Mouse (Mus musculus): ENCODE data around the gene Acad10.
A peak's percentile ranks its signal among the peaks of the same experiment; 100 is the strongest.
"Not testable (repeated sequence)": the region's sequence is repeated elsewhere in the genome, so short reads cannot be mapped to it uniquely, and the experiment has no call there.

The Acad10 gene

GRCm38 (mm10) chr5:121657656-121658055 lies 2.7 kb downstream of the Acad10 start:
- DNase-seq (ENCODE audit: low spot score in 2 of 2): not testable (repeated sequence)

GRCm38 (mm10) chr5:121656866-121657265 lies 3.4 kb downstream of the Acad10 start:
- not testable (repeated sequence) for DNase-seq (ENCODE audit: low spot score in 2 of 2)

- no peak for DNase-seq (ENCODE audit: low spot score in 2 of 2)
Observed at GRCm38 (mm10) chr5:121654526-121654925, 5.8 kb downstream of the Acad10 start.

- DNase-seq (ENCODE audit: low spot score in 2 of 2): no peak
Observed at GRCm38 (mm10) chr5:121649134-121649533, 11.2 kb downstream of the Acad10 start.

GRCm38 (mm10) chr5:121639601-121640000 lies 20.7 kb downstream of the Acad10 start:
- no peak for DNase-seq (ENCODE audit: low spot score in 2 of 2)

GRCm38 (mm10) chr5:121637296-121637695 lies 23.0 kb downstream of the Acad10 start:
- DNase-seq (ENCODE audit: low spot score in 2 of 2): no peak

GRCm38 (mm10) chr5:121634668-121635067 lies 25.6 kb downstream of the Acad10 start:
- DNase-seq (ENCODE audit: low spot score in 2 of 2): no peak

GRCm38 (mm10) chr5:121632804-121633203 lies 27.5 kb downstream of the Acad10 start:
- DNase-seq (ENCODE audit: low spot score in 2 of 2): no peak

- DNase-seq (ENCODE audit: low spot score in 2 of 2): peak in 1 of 2 experiments; percentile 9
Observed at GRCm38 (mm10) chr5:121631106-121631647, 29.1 kb downstream of the Acad10 start.

GRCm38 (mm10) chr5:121627871-121628270 lies 32.4 kb downstream of the Acad10 start:
- DNase-seq (ENCODE audit: low spot score in 2 of 2): peak; percentile 52 to 59

GRCm38 (mm10) chr5:121623241-121623640 lies 37.1 kb downstream of the Acad10 start:
- DNase-seq (ENCODE audit: low spot score in 2 of 2): no peak

- DNase-seq (ENCODE audit: low spot score in 2 of 2): no peak
Observed at GRCm38 (mm10) chr5:121621102-121621501, 39.2 kb downstream of the Acad10 start.

GRCm38 (mm10) chr5:121618592-121619513 lies 41.5 kb downstream of the Acad10 start, which contains the start of gene Acad12:
TSS of gene Acad12 (minus strand) at chr5:121618938.
- peak; percentile 75 to 76 for DNase-seq (ENCODE audit: low spot score in 2 of 2)

- DNase-seq (ENCODE audit: low spot score in 2 of 2): not testable (repeated sequence)
Observed at GRCm38 (mm10) chr5:121614921-121615320, 45.4 kb downstream of the Acad10 start.

GRCm38 (mm10) chr5:121612036-121612435 lies 48.3 kb downstream of the Acad10 start:
- DNase-seq (ENCODE audit: low spot score in 2 of 2): no peak

- DNase-seq (ENCODE audit: low spot score in 2 of 2): not testable (repeated sequence)
Observed at GRCm38 (mm10) chr5:121609556-121610135, 50.7 kb downstream of the Acad10 start.

- DNase-seq (ENCODE audit: low spot score in 2 of 2): peak; percentile 57 to 66
Observed at GRCm38 (mm10) chr5:121606151-121606550, 54.2 kb downstream of the Acad10 start.

- DNase-seq (ENCODE audit: low spot score in 2 of 2): not testable (repeated sequence)
Observed at GRCm38 (mm10) chr5:121603815-121604214, 56.5 kb downstream of the Acad10 start.

- DNase-seq (ENCODE audit: low spot score in 2 of 2): peak; percentile 82 to 85
Observed at GRCm38 (mm10) chr5:121601547-121602299, 58.6 kb downstream of the Acad10 start.

GRCm38 (mm10) chr5:121598871-121599610 lies 61.3 kb downstream of the Acad10 start:
- no peak for DNase-seq (ENCODE audit: low spot score in 2 of 2)

GRCm38 (mm10) chr5:121597991-121598537 lies 62.2 kb downstream of the Acad10 start:
- no peak for DNase-seq (ENCODE audit: low spot score in 2 of 2)

Data from spleen, postnatal 36 days (tissue).